Mouse (Mus musculus): ENCODE measurements at regions not wholly inside any gene's neighbourhood (a gene's known extent, or its start where the extent isn't known, plus 50 kb on each side); places are given as distances from the start of the nearest gene placed in this dataset.
A peak's percentile ranks its signal among the peaks of the same experiment; 100 is the strongest.
"Not testable (repeated sequence)": the region's sequence is repeated elsewhere in the genome, so short reads cannot be mapped to it uniquely, and the experiment has no call there.

DNA sequence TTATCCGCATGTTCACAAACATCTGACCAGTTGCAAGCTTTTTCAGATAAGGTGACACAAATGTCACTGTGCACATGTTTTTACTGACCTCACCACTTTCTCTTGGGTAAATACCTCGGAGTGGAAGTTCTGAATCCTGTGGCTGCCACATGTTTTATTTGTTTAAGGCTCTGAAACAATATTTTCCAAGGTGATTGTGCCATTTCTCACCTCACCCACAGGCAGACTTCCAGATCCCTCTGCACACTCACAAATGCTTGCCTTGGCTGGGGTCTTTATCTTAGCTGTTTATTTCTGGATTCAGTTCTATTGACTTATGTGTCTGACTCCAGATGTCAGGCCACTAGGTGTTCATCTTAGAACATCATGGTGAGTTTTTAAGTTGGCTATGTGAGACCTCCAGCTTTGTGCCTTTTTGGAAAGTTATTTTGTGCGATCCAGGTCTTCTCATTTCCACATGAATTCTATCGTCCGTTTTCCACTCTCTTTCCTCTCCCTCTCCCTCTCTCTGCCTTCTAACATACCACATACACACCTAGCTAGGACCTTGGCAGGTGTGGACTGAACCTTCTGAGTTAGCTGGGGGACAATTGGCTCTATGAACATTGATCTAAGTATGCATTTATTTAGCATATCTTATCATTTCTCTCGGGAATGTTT, 133.6 kb downstream of the Dll1 start:
- no peak for DNase-seq

DNA sequence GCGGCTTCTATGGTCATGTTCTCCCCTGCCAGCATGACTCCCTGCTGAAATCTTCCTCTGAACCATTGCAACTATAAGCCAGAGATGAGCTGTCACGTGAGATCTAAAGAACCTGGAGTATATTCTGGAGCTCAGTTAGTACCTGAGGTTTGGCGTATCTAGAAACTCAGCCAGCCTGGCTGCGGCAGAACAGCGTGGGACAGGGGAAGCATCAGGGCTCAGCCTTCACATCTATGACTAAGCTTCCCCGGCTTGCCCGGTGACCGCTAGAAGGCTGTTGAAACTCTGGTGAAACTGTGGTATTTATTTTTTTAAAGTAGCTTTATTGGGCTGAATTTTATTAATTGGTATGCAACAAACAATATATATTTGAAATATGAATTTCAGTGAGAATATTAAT, 134.3 kb downstream of the Dll1 start:
- DNase-seq: no peak

DNA sequence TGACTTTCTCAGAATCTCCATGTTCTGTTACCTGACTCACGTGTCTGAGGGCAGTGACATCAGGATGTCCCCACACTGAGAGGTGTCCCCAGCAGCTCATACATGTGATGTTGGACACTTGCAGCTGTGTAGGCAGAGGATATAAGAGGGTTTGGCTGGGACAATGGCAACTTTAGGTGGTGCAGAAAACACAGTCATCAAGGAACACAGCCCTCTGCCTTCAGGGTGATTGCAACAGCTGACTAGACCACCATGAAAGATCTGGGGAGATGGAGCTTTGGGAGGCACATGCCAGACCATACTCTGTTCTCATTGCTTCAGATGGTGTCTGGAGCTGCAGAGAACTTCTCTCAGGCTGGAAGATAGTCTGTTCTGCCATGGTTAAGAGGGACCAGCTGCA, 135.2 kb downstream of the Dll1 start:
- DNase-seq: no peak

DNA sequence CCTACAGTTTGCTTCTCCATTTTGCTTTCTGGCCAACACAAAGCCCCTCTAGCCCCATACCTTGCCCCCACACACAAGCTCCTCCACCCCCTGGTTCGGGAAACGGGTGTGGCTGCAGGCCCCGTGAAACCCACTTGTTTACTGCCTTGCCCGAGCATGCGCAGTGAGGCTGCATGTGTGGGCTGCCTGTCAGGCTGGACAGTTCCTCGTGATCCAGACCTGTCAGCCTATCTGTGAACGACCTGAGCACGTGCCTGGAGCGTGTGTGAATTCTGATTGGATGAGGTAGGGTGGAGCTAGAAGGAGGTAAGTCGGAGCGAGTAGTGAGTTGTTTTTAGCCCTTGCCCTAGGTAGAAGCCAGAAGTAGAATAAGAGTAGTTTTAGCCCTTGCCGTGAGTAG, 136.0 kb downstream of the Dll1 start:
- not testable (repeated sequence) for DNase-seq

DNA sequence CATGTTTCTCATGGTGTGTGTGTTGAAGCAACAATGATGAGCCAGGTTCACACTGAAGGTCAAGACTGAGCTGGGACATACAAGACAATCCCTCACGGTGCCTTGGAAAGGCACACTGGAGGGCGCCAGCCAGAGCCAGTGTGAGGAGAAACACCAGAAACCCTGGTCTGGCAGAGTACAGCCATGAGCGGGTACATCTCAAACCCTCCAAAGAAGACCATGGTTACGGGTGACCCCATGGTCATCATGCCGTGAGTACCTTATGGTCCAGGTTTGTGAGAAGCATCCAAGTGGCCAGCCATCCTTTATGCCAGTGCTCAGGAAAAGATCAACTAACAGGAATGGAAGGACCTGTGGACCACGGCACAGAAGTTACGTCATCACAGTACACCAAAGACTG, 136.7 kb downstream of the Dll1 start:
- no peak for DNase-seq

DNA sequence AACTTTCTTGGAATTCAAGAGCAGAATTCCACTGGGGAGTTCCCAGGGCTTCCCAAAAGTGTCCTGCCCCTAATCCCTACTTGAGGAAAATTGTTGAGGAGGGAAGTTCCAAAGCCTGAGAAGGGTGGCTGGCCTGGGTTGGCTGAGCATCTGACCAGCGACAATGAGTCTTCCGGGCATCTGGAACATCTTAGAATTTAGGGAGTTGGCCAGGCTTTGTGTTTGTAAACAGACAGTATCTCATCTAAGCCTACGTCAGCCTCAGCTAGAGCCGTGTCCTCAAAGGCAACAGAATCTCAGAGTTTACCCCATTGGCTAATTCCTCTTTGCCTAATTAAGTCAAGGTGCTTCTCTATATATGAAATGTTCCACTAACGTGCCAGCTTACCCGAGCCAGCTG, 141.6 kb downstream of the Dll1 start:
- DNase-seq: no peak

DNA sequence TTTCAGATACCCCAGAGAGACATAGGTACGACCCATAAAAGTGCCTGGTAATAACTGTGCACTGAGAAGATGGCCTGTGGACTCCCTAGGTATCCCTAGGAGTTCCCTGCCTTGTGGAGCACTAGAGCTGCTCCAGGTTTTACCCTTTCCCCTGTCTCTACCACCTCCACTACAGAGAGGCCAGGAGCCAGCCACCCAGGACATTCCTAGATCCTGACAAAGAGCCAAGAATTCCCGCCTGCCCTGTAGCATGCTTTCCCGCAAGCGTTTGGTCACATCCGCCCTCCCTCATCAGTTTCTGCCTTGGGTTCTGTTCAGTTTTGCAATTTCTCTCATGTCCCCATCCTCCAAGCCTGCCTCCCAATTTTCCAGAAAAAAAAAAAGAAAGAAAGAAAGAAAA, 145.5 kb downstream of the Dll1 start:
- no peak for DNase-seq

DNA sequence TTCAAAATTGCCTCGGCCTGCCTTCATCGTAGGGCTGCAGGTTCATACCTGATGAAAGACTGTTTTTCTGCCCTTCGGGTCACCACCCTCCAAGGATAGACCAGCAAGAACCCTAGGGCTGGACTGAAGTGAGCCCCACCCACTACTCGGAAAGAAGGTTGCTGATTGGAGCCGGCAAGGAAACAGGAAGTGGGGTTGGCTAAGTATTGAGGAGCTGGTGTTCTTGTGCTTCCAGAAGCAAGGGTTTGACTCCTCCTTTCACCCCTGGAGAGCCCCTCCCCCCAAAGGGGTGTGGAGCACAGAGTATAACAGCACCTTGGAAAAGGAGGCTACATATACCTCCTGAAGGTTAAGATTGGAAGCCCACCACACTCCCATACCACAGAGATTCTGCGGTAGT, 147.5 kb downstream of the Dll1 start:
- no peak for DNase-seq

DNA sequence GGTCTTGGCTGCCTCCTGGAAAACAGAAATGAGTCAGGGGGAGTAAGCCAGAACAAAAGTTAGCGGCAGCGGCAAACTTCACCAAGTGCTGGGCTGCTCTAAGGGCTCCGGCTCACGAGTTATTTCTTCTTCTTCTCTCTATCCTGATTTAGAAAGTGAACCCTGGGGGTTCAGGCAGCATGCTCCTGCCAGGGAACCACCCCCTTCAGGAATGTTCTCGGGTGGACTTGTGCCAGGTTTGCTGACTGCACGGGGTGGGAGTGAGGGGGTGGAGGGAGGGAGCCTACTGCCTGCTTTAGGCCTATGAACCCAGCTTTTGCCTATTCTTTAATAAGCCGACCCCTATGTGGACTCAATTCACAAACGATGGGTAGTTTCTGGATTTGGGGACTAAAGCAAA, 148.6 kb downstream of the Dll1 start:
- no peak for DNase-seq

DNA sequence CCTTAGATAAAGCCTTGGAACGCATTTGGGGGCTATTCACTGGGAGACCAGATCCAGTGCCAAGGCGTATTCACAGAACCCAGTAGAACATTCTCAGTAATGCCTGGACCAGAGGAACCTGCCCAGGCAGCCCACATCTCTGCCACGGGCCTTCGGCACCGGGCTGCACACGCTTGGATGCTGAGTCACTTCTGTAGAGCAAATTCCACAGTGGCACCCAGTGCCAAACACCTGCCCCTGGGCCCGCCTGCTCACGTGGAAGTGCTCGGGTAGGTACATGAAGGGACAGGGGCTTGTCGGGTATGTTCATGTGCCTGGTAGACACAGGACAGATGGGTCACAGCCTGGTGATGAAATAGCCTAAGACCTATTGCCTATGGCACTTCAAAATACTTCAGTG, 152.8 kb downstream of the Dll1 start:
- no peak for DNase-seq

DNA sequence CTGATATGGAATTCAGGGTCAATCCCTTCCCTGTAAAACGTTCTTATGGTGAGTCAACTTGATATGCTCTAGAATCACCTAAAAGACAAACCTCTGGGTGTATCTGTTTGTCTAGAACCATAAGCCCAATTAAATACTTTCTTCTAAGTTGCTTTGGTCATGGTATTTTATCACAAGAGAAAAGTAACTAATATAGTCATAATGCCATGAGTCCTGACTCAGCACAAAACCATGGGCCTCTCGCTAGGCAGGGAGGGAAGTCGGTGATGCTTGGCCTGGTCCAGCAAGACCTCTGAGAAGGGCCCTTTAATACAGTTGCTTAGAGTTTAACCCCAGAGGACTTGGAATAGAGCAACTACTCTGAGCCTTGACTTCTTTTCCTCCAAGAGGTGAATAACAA, 153.7 kb downstream of the Dll1 start:
- no peak for DNase-seq

DNA sequence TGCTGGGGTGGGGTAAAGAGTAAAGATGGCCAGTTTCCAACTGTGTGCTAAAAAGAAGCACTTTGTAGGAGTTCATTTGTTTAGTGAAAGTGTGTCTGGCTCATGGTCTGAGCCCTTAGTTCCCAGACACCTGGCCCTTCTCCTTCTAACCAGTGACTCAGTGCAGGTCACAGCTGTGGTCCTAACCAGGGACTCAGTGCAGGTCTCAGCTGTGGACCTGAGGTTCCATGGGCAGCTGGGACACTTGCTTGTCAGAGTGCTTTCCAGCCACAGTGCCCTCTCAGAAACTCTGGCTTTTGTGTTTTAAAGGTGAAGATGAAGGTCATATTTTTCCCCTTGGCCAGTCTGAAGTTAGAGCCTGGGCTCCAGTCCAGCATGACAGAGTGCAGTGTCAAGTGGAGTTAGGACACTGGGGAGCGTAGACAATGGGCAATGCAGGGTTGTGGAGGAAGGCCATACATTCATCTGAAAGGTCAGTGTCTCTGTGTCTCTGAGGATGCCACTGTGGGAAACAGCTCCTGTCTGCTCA, 162.5 kb downstream of the Dll1 start:
- no peak for DNase-seq

DNA sequence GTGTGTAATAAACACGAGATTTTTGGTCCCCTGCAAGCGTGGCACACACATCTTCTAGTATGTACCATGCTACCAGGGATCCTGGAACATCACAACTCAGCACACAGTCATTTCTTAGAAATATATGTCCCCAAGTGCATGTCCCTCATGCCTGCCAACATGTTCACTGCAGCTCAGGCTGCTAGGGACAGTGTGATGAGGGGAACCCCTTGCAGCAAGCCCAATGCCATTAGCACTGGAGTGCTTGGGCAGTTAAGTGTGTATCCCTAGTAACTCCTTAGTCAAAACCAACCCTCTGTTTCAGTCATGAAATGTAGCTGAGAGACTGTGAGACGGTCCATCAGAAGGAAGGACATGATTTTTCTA, 167.5 kb upstream of the Gm3448 start:
- no peak for DNase-seq

DNA sequence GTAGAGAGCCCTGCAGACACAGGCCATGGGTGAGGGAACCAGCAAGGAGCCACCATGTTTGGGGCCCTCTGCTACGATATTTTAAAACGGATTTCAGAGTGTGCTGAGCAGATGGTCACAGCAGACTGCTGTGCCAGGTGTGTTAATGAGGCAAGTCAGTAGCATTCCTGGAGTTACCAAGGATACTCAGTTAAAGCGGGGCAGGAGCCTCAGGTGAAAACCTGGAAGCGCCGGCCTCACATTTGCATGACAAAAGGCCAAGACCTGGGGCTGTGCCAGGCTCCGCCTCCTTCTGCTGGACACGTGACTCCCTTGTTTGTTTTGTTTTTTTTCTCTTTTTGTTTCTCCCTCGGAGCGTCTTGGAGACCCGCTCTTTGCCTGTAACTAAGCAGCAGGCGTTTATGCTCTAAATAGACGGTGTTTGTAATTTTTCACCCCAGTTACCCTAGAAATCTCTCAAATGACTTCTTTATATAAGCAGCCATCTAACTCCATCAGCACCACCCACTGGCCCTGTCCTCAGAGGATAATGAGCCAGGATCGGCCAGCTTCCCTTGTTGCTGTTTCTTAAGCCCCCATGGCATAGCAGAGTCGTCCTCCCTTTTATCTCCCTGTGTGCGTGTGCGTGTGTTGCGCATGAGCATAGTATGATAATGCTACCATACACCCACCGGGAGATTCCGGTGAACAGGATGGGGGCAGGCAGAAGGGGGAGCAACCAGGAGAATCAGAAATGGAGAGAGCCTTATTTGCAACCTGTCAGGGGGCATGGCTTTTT, 166.9 kb upstream of the Gm3448 start:
- DNase-seq: peak; percentile 51

DNA sequence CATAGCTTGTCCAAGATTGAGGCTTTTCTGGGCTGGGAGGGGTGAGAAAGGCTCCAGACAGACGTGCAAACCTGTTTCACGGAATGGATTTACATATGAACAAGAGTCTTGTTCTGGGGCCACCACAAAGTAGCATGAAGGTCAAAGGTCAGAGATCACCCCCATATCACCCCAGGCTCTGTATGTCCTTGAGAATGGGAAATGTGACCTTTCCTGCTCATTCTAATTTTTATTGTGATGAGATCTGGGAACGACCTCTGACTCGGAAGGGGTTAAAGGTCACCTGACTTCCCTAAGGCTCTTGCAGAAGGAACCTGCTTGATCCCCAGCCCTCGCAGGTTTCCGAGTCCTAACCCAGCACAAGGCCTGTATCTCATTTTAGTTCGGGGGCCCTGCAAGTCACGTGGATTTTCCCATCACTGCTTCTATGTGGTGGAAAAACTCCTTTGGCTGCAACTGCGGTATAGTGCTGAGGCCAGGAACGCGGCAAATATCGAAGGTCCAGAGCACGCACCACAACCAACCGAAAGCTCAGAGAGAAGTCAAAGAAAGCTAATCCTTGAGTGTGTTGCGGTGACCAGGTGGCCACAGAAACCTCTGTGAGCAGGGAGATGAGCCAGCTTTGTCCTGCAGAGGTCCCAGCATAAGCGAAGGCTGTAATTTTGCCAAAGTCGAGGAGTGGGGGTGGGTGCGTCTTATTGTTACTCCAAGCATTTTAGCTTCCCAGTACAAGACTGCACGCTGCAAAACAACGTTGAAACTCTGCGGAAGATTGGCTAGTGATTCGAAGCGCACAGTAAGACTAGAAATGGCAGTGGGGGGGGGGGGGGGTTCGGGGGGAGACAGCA, 166.1 kb upstream of the Gm3448 start:
- peak; percentile 10 for DNase-seq

DNA sequence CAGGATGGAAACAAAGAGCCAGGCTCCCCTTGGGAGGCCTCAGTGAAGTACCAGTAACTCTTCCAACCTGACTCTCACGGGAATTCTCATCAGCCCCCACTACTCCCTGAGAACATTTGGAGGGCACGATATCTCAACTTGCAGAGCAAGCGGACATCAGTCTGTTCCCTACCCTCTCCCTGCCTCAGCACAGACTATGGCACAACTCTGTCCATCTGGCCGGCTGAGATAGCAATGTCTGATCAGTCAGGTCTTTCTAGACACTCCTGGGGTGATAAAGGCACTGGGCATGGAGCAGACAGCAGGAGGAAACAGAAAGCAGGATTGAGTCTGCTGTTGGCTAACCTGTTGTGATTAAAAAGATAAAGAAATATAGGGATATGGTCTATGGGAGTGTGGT, 164.5 kb upstream of the Gm3448 start:
- DNase-seq: no peak

DNA sequence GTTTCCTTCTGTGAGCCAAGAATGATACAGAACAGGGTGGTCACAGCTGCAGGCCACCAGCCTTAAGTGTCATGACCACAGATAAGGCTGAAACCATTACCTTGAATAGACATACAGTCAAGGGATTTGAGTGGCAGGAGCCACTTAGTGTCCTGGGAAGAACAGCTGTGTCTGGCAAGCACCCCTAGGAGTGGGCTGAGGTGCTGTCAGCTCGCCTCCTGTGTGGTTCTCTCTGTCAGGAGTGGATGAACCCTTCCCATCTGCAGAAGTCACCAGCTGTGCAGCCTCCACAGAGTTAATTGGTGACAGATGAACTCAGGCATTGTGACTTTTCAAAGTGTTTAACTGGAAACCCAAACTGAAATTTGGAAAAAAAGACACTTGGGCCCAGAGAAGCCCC, 163.2 kb upstream of the Gm3448 start:
- DNase-seq: no peak

DNA sequence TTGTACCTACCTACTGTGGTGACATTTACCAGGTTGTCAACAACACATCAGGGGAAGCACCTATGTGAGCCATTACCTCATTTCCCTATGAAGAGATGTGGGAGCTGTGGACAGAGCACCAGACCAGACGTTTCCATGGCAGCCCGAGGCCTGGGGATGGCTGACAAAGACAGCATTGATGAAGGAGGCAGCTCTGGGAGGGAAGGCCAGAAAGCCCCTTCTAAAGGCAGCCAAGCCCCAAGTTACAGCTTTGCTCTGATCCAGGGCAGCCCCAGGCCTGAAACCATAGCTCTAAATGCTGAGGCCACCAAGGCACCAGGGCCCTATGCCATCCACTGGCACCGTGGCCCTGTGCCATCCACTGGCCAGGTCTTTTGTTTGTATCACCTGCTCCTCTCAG, 157.9 kb upstream of the Gm3448 start:
- no peak for DNase-seq

DNA sequence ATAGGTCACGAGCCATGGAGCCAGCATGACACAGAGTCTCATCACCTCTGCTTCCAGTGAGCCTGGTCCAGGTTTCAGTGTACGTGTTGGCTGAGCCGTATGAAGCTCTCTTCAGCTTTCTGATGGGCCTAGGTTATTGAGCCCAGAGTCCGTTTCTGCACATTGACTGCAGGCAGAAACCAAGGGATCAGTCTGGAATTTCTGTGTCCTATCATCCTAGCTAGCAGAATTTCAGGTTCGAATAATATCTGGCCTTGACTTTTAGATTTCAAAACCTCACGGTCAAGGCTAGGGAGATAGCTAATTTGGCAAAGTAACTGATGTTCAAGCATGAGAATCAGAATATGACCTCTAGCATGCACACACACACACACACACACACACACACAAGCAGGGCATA, 156.0 kb upstream of the Gm3448 start:
- no peak for DNase-seq

DNA sequence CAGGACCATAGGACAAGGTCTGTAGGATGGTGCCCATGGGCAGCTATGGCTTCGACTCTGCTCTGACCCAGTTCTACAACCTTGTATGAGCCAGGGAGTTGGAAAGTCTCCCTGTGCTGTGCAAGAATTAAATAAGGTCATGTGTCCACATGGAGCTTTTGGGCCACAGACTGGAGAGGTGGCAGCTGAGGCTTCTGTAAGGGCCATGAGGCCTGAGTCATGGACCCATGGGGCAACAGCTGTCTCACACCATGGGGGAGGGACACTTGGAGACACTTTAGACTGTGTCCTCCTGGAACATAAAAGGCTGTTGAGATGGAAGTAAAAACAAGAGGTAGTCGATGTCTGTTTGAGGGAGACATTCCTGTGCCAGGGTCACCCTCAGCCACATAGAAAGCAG, 154.5 kb upstream of the Gm3448 start:
- no peak for DNase-seq

DNA sequence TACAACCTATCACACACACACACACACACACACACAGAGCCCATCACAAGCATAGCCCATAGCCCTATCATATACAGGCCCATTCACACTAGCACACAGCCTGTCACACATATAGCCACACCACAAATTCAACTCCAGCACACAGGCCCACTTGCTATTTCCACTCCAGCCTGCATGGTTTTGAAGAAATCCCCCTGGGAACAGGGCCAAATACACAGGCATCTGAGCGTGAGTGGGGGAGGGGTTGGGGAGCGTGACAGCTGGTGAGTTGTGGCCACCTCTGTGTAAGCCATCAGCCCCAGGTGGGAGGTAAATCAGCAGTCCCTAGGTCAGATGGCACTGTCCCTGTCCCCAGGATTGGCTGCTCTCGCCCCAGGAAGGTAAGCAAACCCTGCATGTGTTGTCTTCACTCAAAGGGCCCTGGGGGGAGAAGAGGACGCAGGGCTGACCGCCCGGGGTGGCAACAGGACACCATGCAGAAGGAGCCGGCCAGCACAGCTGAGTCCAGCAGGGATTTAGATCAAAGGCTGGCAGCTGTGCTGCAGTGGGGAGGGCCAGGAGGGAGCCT, 153.6 kb upstream of the Gm3448 start:
- no peak for DNase-seq

DNA sequence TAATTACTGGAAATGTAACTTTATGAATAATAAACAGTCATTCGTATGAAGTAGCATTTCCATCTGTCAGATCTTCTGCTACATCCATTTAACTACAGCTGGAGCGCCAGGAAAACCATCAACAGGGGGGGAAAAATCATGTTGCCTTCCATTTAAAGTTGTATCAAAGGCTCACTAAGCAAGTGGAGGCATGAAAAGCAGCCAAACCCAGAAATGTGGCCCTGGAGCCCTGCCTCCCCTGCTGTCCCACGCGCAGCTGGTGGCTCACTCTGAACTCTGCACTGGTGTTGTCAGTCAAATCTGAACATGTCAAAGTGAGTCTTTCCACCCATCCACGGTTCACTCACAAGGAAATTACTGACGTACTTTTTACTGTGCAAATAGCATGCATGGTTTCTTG, 152.5 kb upstream of the Gm3448 start:
- DNase-seq: no peak

DNA sequence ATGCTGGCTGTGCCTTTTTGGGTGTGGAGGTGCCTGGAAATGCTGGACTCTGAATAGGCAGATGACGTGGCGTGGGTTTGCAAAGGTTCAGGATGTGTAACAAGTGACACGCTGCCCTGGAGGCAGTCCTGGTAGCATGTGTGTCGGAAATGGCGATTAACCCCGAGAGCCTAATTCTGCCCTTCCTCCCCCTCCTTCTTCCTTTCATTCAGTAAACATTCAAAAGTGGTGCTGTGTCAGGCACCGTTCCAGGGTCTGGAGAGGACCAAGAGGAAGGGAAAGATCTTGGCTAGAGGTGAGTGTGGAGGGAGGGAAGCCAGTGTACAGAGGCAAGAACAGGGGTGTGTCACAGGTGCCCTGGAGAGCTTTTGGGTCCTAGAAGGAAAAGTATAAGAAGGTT, 151.5 kb upstream of the Gm3448 start:
- DNase-seq: no peak

DNA sequence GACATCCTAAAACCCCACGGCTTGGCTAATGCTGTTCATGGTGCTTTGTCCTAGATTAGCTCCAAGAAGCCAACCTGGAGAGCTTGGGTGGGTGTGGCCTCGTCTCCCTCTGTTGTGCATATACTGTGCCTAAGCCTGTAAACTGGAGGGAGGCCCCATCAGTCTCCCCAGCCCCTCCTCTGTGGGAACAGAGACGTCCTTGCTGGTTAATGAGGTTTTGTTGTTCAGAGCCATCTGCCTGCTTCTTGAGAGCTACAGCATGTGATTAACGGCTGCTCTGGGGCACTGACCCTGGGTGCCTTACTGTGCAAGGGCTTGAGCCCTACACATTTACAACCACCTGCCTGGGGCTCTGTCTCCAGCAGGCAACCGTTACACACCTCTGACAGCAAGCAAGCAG, 143.9 kb upstream of the Gm3448 start:
- no peak for DNase-seq
